Mouse (Mus musculus): Measurements from ENCODE around the gene Fam189b.

DNA sequence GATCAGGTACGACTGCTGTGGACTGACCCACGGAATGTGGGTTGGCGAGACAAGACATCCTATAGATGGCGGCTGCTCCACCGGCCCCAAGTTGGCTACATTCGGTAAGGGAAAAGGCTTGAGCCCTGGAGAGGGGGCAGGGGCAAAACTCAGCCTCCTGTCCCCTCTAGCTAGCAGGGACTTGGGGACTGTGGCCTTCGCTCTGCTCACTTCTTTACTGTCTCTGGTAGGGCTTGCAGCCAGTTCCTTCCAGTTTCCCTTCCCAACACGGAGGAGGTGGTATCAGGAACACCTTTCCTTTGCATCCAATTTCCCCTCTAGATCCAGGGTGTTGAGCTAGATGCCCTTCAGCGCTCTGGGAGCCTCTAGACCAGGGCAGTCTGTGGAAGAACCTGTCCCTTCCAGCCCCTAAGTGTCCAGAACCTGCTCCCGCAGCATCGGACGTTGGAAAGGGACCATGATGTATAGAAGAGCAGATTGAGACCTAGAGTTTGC is 42.4 kb downstream of the Fam189b start:
- no peak for TF ChIP-seq POLR2A (IDR thresholded peaks at IDR 0.05; ENCODE audit: borderline replicate concordance, insufficient read depth, low read length)
- TF ChIP-seq CTCF (IDR thresholded peaks at IDR 0.05; ENCODE audit: borderline replicate concordance, insufficient read depth, low read depth, low read length): no peak
